Mouse (Mus musculus) gastrocnemius, adult 18-20 months (tissue): ENCODE measurements at regions not wholly inside any gene's neighbourhood (a gene's known extent, or its start where the extent isn't known, plus 50 kb on each side); places are given as distances from the start of the nearest gene placed in this dataset.
A peak's percentile ranks its signal among the peaks of the same experiment; 100 is the strongest.

Source experiments
- DNase-seq: peaks from one replicate; pipeline ENCODE4 v3.0.0; 2021; ENCODE audit warnings: low spot score

DNA sequence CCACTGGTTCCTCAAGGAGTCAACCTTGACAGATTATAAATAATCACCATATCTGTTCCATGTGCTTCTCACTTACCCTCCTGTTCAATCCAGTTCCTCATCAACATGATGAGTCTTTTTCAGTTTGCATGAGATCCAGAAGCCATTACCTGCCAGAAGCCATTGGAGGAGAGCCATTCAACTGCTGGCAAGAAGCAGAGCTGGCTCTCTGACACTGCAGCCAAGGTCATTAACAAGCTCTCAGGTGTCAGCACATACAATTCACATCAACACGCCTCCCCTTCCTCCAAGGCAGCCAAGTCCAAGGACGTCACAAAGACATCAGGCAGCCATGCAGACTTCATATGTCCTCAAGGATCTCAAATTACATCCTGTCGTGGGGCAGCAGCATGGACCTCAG is 648.6 kb upstream of the Slit2 start:
- DNase-seq: no peak

DNA sequence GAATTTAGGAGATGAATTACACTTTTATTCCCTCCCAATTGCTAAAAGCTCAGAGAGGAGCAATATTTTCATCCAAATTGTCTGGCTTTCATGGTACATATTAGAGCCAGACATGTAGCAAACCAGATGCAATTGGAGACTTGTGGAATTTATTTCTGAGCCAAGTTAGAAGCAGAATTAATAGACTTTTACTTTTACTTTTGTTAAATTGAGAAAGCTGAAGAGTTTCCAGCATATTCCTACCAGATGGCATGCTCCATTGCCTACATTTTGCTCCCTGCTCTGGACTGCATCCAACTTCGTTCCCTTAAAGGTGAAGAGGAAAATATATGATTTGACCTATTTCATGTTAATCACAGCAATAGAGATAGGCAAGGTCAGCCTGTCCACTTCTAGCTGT is 646.4 kb upstream of the Slit2 start:
- DNase-seq: no peak

DNA sequence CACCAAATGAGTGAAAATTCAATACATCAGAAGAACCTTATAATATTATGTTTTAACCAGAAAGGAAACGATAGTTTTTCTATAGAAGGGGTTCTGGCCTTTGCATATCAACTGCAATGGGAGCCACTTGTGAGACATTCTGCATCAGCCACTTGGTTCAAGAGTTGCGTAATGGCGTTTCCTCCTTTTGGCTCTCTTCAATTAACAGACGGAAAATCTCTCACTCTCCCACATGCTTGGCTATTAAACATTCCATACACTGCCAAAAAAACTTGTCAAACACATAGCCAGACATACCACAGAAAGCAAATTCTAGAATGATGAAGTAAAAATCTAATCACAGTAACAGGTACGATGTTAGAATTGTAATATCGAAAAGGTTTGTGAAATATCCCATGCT is 643.1 kb upstream of the Slit2 start:
- no peak for DNase-seq

DNA sequence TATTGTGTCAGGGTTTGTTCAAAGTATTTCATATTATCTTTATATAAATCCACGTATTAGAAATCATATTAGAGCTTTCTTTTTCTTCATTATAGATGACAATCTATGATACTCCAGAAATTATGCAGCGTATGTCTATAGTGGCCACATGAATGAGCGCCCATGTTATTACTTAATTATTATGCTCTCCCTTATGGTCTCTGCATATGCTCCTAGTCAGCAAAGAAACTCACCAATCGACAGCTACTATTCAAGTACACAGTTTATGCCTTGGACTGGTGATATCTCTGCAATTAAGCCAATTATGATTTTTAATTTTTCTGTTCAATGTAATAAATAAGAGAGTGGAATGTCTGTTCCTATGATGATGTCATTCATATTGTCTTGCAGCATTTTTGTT is 612.8 kb upstream of the Slit2 start:
- DNase-seq: no peak

DNA sequence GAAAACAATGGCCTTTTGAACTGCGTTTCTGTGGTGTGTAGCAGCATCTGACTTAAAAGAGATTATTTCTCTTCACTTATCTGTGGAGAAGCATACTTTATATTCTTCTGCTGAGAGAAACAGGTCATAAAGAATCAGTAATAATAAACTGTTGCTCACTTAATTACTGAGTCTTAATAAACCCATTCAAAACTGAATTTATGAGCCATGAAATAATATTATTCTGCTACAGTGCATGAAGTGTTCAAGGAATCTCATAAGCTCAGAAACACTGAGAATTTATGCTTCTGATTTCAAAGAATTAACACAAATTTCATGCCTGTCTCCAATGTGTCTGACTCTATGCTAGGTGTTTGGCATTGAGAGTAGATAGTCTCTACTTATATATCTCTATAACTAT is 597.0 kb upstream of the Slit2 start:
- DNase-seq: no peak

DNA sequence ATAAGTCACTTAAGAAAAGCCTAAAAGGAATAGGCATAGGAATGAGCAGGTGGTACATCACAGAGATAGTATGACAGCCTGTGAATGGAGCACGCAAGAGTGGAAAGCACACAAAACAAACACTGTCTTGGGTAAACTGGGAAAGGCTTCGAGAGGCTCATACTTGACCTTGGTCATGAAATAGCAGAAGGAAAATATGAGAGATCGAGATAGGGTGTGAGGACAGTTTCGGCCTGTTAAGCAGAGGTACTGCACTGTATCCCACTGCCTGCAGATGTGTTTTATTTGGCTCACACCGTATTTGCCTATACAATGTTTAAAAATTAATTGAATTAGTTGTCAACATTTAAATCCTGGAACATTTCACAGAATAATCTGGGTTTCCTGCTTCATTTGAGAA is 596.2 kb upstream of the Slit2 start:
- DNase-seq: no peak

DNA sequence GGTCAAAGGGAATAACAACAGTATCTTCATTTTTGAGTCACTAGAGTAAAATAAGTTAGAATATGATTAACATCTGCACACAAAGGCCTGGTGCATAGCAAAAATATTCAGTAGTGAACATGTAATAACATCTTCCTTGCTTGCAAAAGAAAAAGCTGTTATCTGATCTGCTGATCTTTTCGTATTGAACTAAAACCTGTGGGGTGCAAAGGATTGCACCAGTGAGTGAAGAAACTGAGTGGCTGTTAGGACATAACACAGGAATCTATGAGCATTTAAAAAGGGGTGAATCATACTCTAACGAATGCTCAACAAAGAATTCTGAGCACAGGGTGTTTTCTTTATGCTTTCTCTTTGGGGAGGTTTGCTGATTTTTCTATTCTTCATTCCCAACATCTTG is 592.2 kb upstream of the Slit2 start:
- no peak for DNase-seq

DNA sequence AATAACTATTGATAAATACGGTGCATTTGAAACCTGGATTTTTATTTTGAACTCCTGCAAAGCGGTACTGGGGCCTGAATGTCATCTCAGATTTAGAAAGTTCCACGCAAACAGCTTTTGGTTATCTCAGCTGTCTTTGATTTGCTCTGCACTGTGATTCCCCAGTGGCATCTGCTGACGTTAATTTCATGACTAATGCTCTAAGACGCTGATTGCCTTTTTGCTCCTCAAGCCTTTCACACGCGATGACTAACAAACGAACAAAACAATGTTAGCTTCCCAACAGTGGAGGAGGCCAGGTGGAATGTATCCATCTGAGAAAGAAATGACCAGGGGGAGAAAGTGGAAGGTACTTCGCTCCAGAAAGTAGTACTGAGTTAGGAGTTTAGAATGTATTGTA is 586.1 kb upstream of the Slit2 start:
- DNase-seq: peak; percentile 8

DNA sequence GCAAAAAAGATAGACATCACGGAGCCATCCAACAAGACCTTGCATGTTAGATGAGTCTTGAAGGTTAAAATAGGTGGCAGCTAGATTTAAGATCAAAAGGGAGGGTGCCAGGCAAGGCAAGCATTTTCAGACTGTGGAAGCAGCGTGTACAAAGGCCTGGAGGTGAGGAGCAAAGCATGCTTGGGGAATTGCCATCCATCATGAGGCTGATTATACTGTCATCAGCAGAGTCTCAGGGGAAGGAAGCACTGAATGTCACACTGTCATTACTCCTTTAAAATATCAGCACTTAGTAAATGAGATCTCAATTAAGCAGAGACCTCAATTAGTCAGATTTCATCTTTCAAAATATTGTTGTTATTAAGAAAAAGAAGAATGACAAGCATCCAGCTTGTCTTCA is 561.0 kb upstream of the Slit2 start:
- no peak for DNase-seq

DNA sequence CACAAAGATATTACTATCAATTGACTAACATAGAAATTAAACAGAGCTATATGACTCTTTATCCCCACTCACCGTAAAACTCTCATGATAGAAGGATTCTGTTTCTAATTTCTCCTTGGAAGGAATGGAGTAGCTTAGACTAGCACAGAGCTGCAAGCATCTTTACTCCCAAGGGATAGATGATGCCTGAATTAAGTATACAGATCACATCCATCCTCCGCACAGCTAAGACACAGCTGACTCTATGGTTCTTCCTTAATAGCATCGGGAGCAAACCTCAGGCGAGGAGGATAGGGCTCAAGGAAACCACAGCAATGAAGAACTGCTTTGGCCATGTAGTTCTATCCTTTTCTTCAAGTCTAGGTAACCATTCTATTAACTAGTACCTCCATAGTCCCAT is 556.9 kb upstream of the Slit2 start:
- no peak for DNase-seq

DNA sequence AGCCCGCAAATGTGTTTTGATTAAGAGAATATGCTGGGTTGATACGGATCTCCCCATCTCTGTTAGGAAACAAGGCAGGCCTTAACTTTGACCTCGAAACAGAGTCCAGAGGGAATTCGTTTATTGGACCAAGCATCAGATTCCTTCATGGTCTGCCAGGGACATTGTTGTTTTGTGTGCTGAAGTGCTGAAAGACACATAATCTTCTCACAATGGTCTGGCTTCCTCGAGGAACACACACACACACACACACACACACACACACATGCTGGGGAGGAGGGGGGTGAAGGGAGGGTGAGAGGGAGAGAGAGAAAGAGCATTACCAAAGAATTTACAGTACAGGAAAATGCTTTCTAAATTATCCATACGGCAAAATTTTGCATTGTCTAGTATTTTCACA is 556.5 kb upstream of the Slit2 start:
- DNase-seq: peak; percentile 2

DNA sequence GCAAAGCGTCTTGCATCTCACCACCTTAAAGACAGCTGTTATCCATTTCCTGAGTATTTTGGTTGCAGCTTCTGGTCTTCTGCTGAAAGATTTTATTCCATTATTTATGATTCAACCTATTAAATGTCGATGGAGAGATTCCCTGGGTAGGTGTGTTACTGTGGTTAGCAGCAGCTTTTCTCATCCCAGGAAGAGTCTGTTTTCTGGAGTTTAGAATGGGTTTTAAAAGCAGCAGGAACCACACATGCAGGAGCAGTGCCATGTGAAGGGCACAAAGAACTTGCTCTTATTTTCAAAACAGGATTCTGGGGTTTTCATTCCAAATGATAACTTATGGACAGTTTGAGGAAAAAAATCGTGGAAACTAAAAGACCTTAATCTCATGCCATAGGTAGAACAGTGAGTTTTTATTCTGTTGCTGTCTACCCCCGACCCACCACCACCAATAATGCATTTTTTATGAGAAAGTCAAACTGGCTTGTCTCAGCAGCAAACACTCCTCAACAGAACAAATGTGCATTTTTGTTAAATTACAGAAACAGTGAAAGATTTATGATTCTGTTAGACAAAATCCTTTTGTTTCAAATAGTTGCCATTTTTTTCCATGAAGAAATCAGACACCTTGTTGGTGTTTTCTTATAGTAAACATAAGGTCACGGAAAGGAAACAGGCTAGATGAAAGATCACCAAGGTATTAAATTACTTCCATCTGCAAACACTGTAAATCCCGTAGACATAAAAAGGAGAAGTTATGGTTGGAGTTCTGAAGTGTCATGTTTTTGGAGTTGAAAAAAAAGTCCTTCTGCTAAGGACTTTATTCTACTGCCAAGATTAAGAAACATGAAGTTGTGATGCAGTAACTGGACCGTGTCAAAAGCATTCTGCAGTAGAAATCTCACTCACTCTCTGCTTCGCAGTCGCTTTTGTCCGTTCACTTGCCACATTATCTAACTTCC is 553.4 kb upstream of the Slit2 start:
- no peak for DNase-seq

DNA sequence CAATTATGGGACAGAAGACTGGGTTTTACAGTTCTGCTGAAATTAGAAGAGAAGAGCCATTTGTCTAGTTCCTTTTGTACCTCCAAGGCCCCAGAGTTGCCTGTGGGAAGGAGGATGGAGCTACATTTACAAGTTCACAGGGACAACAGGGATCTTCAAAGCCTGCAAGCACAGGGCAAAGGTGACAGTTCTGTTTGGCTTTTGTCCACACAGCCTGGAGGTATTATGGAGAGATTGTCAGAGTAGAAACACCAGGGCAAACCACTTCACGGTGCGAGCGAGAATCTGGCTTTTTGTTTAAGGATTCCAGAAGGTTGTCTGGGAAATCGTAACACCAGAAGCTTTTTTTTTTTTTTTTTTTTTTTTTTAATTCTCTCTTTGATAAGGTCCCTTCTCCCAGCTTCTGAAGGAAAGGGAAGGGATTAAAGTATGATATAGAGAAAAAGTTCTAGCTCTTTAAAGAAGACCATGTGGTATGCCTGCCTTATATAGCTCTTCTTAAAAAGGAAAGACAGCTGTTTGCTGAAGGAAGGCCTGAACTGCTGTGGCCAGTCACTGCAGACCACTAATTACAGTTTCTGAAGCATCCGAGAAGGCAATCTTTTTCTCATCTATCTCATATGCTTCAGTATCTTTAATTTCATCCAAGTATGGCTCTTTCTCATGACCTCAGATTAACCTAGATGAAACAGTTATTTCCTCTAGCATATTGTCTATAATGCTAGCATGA is 551.2 kb upstream of the Slit2 start:
- DNase-seq: no peak

DNA sequence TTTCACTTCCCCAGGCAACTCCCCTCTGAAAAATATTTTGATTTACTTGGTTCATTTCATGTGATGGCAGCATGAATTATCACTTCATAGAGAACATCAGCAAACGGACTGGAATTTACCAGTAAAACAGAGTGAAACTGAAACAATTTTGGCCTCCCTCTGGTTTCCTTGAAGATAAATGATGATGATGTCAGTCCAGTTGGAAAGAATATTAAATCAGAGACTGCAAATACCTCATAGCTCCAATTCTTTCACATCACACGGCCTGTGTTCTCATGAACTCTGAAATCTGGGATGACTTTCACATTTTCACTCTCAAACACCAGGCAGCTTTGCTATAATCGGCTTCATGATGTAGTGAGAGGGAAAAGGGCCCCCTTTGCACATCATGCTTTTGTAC is 546.5 kb upstream of the Slit2 start:
- no peak for DNase-seq

DNA sequence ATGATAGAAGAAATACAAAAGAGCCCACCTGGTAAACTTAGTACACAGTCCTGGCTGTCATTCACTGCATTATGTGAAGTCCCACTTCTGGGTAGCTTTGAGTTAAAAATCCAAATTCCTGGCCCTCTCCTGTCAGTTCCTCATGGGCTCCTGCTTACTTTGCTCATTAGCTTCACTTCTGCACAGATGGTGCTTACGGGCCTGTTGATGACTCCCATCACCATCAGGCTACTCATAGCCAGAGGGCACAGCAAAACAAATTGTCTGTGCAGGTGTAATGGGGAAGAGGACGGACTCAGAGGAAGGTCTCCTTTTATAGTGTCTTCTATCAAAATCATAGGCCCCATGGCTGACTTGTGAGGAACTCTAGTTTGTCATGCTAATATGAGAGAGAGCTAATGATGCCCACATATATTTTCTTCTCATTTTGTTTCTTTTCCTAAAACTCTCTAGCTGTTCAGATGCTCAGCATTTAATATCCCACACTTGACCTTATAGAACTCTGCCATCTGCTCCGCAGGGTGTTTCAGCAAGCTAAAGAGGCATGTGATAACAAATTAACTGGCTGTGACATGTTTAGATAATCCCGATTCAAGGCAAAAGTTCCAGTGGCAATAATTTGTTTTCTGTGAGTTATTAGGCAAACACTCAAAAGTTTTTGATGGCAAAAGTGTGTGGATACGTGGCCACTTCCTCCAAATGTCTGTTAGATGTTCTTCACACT is 536.5 kb upstream of the Slit2 start:
- no peak for DNase-seq

DNA sequence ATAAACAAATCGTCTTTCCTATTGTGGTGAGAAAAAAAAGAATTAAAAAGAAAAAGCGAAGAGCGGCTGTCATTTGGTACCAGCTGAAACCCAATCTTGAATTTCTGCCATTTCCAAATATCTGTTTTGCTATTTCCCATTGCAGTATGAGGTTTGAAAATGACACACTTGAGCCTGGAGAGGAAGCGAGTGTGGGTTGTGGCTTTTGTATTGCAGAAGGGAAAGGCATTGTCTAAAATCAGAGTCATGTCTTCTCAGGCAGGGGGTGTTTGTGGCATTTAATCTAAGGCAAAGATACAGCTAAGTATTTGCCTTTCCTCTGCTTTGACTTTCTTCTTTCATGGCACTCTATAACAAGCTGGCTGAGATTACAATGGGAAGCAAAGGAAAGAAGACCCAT is 518.1 kb upstream of the Slit2 start:
- DNase-seq: no peak

DNA sequence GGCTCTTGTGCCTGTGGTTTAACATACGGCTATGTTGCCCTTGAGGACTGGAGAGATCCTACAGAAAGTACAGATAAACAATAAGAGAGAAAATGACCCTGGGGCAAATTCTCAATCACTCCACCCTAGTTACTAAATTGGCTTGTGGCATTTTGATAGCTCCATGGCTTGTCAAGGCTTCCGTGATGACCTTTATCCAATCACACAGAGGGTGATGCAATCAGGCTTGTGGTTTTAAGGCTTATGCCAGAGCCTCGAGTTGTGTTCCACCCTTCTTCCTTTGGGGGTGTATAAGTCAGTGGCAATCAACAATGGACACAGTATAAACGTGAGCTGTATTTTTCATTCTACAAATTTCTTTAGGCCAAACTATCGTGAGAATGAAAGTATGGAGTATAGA is 513.5 kb upstream of the Slit2 start:
- DNase-seq: no peak

DNA sequence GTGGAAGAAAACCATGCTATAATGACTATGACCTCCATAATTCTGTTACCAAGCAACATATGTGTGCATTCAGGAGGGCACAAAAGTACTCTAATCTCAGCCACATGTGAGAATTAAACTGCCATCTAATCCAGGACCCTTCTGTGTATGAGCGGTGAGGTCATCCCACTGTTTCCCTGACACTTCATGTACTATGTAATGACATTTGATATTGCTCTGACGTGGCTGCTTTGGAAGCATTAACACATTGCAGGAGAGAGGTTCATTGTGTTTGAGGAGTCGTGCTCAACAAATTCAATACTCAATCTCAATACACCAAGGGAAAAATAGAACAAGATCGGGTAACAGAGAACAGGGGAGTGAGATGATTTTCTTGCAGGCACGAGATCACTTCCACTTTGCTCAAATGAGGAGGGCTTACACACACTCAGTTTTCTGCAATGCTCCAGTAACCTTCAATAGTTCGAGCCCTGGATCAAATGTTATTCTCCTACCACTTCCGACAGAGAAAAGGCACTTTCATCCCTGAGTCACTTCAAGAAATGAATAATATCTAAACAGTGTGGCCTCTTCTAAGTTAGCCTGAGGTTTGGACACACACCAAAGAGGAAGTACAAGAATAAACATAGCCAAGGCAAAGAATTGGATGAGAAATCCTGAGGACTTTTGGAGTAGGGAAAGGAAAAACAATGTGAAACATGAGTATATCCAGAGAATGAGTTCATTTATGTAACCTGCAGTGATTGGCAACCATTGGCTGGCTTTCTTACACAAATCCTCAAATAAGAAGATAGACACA is 510.7 kb upstream of the Slit2 start:
- no peak for DNase-seq

DNA sequence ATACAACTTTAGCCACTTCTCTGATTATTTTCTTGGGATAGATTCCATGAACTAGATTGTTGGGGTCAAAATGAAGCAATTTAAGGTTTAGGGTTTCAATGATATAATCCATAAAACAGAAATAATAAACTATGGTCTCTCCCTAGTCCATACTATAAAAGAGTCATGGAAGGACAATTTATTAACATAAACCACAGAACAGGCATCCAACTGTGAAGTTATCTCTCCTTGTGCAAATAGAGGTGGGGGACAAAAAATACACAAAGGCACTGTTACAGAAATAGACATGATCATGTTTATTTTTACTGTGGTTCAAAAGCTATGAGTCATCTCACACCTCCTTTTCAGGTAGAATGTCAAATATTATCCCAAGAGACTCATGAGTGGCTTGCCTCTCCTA is 503.0 kb upstream of the Slit2 start:
- DNase-seq: no peak

DNA sequence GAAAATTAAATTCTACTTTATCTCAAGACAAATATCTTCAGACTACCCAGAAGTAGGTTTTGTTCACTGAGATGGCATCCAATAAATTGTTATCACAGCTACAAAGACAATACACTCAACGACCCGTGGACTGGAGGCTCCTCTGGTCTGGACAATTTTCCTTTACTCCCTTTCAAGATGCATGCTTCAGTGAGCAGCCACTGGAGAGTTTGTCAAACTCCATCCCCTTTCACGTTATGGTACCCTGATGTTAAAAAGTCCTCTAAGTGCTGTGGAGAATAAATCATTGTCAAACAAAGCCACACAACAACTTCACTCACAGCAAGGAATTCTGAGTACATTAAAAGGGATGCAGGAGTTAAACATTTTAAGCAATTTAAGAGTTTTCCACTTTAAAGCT is 486.7 kb upstream of the Slit2 start:
- no peak for DNase-seq

DNA sequence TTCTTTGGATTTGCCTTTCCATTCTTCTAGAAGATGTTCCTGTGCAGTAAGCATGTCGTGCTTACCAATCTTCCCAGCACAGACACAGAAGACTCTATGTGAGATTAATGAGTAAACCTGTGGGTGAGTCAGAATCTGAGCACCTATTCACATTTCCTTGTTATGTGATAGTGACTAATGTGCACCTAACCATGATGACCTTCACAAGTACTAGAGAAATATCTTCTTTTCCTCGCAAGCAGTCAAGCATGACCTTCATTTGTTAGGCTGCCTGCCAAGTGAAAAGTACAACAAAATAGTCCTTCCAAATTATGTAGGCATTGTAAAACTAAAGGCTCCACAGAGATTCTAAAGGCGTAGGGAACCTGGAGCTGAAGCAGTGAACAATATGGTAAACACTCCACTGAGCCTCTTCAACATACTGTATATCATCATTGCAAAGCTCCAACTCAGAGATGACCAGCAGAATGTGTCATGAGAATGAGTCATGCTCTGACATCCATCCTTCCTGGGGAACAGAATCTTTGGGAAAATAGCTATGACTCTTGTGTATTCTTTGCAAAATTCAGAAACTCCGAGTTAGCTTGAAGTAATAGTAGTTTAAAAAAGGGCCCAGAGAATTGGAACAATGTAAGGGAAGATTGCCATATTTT is 480.0 kb upstream of the Slit2 start:
- DNase-seq: no peak
